Mouse (Mus musculus): ENCODE measurements at regions not wholly inside any gene's neighbourhood (a gene's known extent, or its start where the extent isn't known, plus 50 kb on each side); places are given as distances from the start of the nearest gene placed in this dataset.

GRCm38 (mm10) chrX:11647527-11647836, 319.9 kb downstream of the H2al1j start:
- no peak for DNase-seq (ENCODE audit: extremely low spot score, low read depth, low spot score)

GRCm38 (mm10) chrX:11653336-11653735, 325.7 kb downstream of the H2al1j start:
- no peak for DNase-seq (ENCODE audit: extremely low spot score, low read depth, low spot score)

- DNase-seq (ENCODE audit: extremely low spot score, low read depth, low spot score), result no peak
Measured at GRCm38 (mm10) chrX:11654976-11655375, 327.4 kb downstream of the H2al1j start.

- DNase-seq (ENCODE audit: extremely low spot score, low read depth, low spot score), result no peak
Measured at GRCm38 (mm10) chrX:11655466-11655865, 327.8 kb downstream of the H2al1j start.

- DNase-seq (ENCODE audit: extremely low spot score, low read depth, low spot score), result no peak
Measured at GRCm38 (mm10) chrX:11657606-11658254, 330.1 kb downstream of the H2al1j start.

- DNase-seq (ENCODE audit: extremely low spot score, low read depth, low spot score), result no peak
Measured at GRCm38 (mm10) chrX:11663187-11663829, 335.7 kb downstream of the H2al1j start.

GRCm38 (mm10) chrX:11664330-11665061, 336.9 kb downstream of the H2al1j start:
- no peak for DNase-seq (ENCODE audit: extremely low spot score, low read depth, low spot score)

- no peak for DNase-seq (ENCODE audit: extremely low spot score, low read depth, low spot score)
Measured at GRCm38 (mm10) chrX:11665077-11665974, 337.7 kb downstream of the H2al1j start.

- DNase-seq (ENCODE audit: extremely low spot score, low read depth, low spot score), result no peak
Measured at GRCm38 (mm10) chrX:11666517-11666916, 338.9 kb downstream of the H2al1j start.

GRCm38 (mm10) chrX:11671805-11672204, 344.2 kb downstream of the H2al1j start:
- no peak for DNase-seq (ENCODE audit: extremely low spot score, low read depth, low spot score)

GRCm38 (mm10) chrX:11678086-11678485, 350.5 kb downstream of the H2al1j start:
- no peak for DNase-seq (ENCODE audit: extremely low spot score, low read depth, low spot score)

GRCm38 (mm10) chrX:11681274-11681673, 353.7 kb downstream of the H2al1j start:
- DNase-seq (ENCODE audit: extremely low spot score, low read depth, low spot score), result no peak

- DNase-seq (ENCODE audit: extremely low spot score, low read depth, low spot score), result no peak
Measured at GRCm38 (mm10) chrX:11689989-11690405, 362.4 kb downstream of the H2al1j start.

GRCm38 (mm10) chrX:11690446-11690845, 362.8 kb downstream of the H2al1j start:
- DNase-seq (ENCODE audit: extremely low spot score, low read depth, low spot score), result no peak

GRCm38 (mm10) chrX:11691019-11691418, 363.4 kb downstream of the H2al1j start:
- no peak for DNase-seq (ENCODE audit: extremely low spot score, low read depth, low spot score)

GRCm38 (mm10) chrX:11696565-11696964, 368.9 kb downstream of the H2al1j start:
- DNase-seq (ENCODE audit: extremely low spot score, low read depth, low spot score), result no peak

- DNase-seq (ENCODE audit: extremely low spot score, low read depth, low spot score), result no peak
Measured at GRCm38 (mm10) chrX:11701095-11701494, 373.5 kb downstream of the H2al1j start.

GRCm38 (mm10) chrX:11705851-11706557, 378.4 kb downstream of the H2al1j start:
- DNase-seq (ENCODE audit: extremely low spot score, low read depth, low spot score), result no peak

GRCm38 (mm10) chrX:11707330-11707729, 379.7 kb downstream of the H2al1j start:
- DNase-seq (ENCODE audit: extremely low spot score, low read depth, low spot score), result no peak

GRCm38 (mm10) chrX:11708325-11708724, 380.7 kb downstream of the H2al1j start:
- DNase-seq (ENCODE audit: extremely low spot score, low read depth, low spot score), result no peak

GRCm38 (mm10) chrX:11709326-11709725, 381.7 kb downstream of the H2al1j start:
- no peak for DNase-seq (ENCODE audit: extremely low spot score, low read depth, low spot score)
